Mouse (Mus musculus) brain, embryonic 14.5 days (tissue): ENCODE measurements around the gene Rad51b.

ENCODE experiments used
- CTCF ChIP-seq: fragments of 200-500 bp; IDR thresholded peaks from 2 replicates; pipeline ENCODE4 v1.5.1; 2012; ENCODE audit warnings: inconsistent platforms, mild to moderate bottlenecking, moderate library complexity, borderline replicate concordance; ENCODE audit not compliant: insufficient read depth, insufficient read length; ENCODE audit errors: extremely low read depth
- POLR2A ChIP-seq: fragments of 200-500 bp; IDR thresholded peaks from 2 replicates; pipeline ENCODE4 v1.6.1; 2012; ENCODE audit warnings: mild to moderate bottlenecking, inconsistent platforms, borderline replicate concordance; ENCODE audit not compliant: poor library complexity, insufficient read depth, insufficient read length, severe bottlenecking; ENCODE audit errors: extremely low read depth

DNA sequence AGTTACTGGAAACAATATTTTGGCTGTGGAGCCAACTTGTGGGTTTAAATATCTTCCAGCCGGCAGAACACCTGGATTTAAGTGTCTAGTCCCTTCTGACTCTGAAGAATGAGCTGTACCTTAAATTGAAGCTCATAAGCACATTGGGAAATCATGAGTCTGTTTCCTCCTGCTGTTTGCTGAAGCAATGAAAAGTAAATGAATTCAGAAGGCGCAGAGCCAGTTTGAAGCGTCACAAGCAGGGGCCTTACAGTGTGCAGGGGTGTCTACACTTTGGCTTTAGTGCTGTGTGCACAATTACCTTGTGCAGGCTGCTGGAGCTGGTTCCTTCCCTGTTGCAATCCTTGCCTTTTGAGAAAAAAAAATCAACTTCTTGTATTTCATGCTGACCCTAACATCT, 305.6 kb downstream of the Rad51b start:
- no peak for TF ChIP-seq CTCF
- no peak for TF ChIP-seq POLR2A
